Mouse (Mus musculus): ENCODE results near the gene Lrmp. TPM values are rescaled to one million over a fixed set of nuclear protein-coding genes. Genes with fewer than 3 reads are reported as not detected.

Gene Lrmp
- polyA plus RNA-seq, 1 experiment from 2014 or later = 3.9 TPM

DNA sequence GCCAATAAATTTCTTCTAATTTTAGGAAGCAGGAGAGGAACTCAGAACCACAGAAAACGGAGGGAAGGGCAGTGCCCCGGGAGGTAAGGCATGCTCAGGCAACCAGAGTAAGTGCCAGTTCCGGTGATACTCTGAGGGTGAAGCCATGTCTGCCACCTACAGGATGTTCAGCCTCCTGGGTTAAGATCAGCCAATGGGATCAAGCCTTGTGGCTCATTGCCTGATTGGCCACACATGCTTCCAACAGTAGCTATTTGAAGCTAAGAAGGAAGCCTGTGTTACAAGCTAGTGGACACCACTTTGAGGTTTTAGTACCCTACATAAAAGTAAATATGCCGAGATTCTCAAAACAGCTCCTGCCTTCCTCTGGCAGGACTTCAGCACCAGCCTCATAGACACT, 43.2 kb downstream of the Lrmp start:
- H3K4me3 ChIP-seq (ENCODE audit: low read depth, low read length) = no peak overlapping the region
- no peak overlapping the region for H3K9ac ChIP-seq (replicated peaks; ENCODE audit: low read depth)
- no peaks in the 10 kb centered on the region for H3K4me1 ChIP-seq (ENCODE audit: insufficient read depth, low read depth, low read length)
- no peaks in the 10 kb centered on the region for H3K36me3 ChIP-seq (ENCODE audit: insufficient read depth, low read length)
- DNase-seq (ENCODE audit: low spot score) (no peak), ATAC-seq (no peak)
- H3K4me2 ChIP-seq (replicated peaks; ENCODE audit: low read depth, low read length) = no peak overlapping the region
- H3K9me3 ChIP-seq (ENCODE audit: low read length) = no peaks in the 10 kb centered on the region
- TF ChIP-seq EP300 (IDR thresholded peaks at IDR 0.05) = no peak
- no peak; the same call in 1 of the 2 replicates for TF ChIP-seq CTCF (IDR thresholded peaks at IDR 0.05)
- 71% methylated on average over 4 of the region's 4 CpGs for WGBS
- no peak overlapping the region for H3K27ac ChIP-seq (ENCODE audit: low read length)
- no peaks in the 10 kb centered on the region for H3K27me3 ChIP-seq (replicated peaks; ENCODE audit: insufficient read depth, low read length)

DNA sequence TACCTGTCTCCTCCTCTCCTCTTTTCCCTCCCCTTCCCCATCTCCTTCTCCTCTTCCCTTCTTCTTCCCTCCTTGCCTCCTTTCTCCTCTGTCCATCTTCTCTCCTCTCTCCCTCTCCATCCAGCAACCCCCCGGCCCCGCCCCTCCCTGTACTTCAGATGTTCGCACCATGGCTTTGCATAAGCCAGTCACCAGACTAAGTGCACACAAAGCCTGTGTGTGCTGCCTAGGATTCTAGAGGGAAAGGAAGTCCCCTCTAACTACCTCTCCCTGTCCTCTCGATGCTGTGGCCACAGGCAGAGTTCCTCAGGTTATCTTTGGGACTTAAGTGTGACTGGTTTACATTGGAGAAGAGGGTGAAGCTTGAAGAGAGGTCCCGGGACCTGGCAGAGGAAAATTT, 45.1 kb downstream of the Lrmp start:
- WGBS = 45% methylated on average over 5 of the region's 5 CpGs
- no peak for ATAC-seq
- TF ChIP-seq EP300 (IDR thresholded peaks at IDR 0.05) (no peak), CTCF (IDR thresholded peaks at IDR 0.05) (no peak)

DNA sequence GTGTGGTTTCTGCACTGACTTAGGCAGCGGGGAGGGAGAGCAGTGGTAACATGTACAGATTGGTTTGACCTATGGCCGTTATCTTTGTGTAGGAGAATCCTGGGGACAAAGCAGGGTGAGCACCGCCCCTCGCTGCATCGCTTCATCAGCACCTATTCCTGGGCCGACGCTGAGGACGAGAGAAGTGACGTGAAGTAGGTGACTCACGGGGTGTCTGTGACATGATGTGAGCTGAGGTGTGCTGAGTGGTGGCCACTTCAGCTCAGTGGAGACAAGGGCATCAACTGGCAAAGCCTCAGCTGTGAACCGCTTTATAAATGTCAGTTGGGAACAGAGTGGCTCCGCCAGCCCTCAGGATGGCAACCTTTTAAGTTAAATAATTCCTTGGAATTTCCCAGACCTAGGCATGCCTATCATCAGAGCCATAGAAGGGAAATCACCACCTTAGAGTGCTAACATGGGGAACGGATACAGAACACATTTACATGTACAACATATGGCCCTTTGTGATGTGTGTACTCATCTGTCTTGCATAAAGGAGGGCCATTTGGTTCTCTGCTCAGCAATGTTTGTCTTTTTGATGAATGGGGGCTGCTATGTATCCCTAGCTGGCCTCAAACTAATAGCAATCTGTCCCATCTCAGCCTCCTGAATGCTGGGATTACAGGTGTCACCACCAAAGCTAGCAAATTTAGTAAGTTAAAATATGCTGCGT, 56.6 kb downstream of the Lrmp start:
- Histone ChIP-seq H3K9ac (replicated peaks; ENCODE audit: low read depth) (no peak overlapping the region), H3K4me3 (ENCODE audit: low read depth, low read length) (no peak overlapping the region), H3K27ac (ENCODE audit: low read length) (no peak overlapping the region), H3K27me3 (replicated peaks; ENCODE audit: insufficient read depth, low read length) (no peaks in the 10 kb centered on the region), H3K4me1 (ENCODE audit: insufficient read depth, low read depth, low read length) (peaks cover 8% of the 10 kb centered on the region), H3K36me3 (ENCODE audit: insufficient read depth, low read length) (no peaks in the 10 kb centered on the region), H3K4me2 (replicated peaks; ENCODE audit: low read depth, low read length) (no peak overlapping the region), H3K9me3 (ENCODE audit: low read length) (no peaks in the 10 kb centered on the region)
- DNase-seq (ENCODE audit: low spot score) (no peak), ATAC-seq (0 out of 2 replicates have a peak, but pooled peaks have one; percentile 23)
- no peak for TF ChIP-seq CTCF (IDR thresholded peaks at IDR 0.05)
- no peak for TF ChIP-seq EP300 (IDR thresholded peaks at IDR 0.05)
- WGBS = 55% methylated on average over 14 of the region's 14 CpGs

More for the DNA sequence above, 45.1 kb downstream of the Lrmp start:
- no peaks in the 10 kb centered on the region for H3K9me3 ChIP-seq (ENCODE audit: low read length)
- DNase-seq (ENCODE audit: low spot score) = no peak
- no peaks in the 10 kb centered on the region for H3K27me3 ChIP-seq (replicated peaks; ENCODE audit: insufficient read depth, low read length)
- no peak overlapping the region for H3K4me3 ChIP-seq (ENCODE audit: low read depth, low read length)
- H3K4me2 ChIP-seq (replicated peaks; ENCODE audit: low read depth, low read length) = no peak overlapping the region
- no peaks in the 10 kb centered on the region for H3K4me1 ChIP-seq (ENCODE audit: insufficient read depth, low read depth, low read length)
- H3K9ac ChIP-seq (replicated peaks; ENCODE audit: low read depth) = no peak overlapping the region
- H3K27ac ChIP-seq (ENCODE audit: low read length) = no peak overlapping the region
- H3K36me3 ChIP-seq (ENCODE audit: insufficient read depth, low read length) = no peaks in the 10 kb centered on the region

DNA sequence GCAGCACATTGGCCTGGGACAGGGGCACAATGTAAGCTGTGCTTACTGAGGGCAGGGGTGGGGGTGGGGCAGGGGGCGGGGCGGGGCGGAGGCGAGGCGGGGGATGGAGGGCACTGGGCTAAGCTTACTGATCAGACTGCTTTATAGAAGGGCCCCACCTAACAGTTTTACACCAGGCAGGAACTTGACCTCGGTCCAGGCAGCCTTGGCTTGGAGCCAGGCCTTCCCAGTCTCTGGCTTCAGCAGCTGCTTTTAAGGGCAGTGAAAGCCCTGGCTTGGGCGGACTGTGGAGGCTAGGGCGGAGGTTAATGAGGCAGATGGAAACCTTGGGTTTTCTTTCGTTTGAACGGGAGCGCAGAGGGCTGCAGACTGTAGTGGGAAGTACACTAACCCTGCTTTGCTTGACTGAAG, 58.3 kb downstream of the Lrmp start:
- no peak overlapping the region for H3K27ac ChIP-seq (ENCODE audit: low read length)
- peak; percentile 79 for DNase-seq (ENCODE audit: low spot score)
- peak; percentile 71 for ATAC-seq
- peaks cover 8% of the 10 kb centered on the region for H3K4me1 ChIP-seq (ENCODE audit: insufficient read depth, low read depth, low read length)
- TF ChIP-seq CTCF (IDR thresholded peaks at IDR 0.05) (no peak), EP300 (IDR thresholded peaks at IDR 0.05) (no peak)
- H3K9ac ChIP-seq (replicated peaks; ENCODE audit: low read depth) = no peak overlapping the region
- WGBS = 10% methylated on average over 11 of the region's 11 CpGs
- no peaks in the 10 kb centered on the region for H3K27me3 ChIP-seq (replicated peaks; ENCODE audit: insufficient read depth, low read length)
- no peaks in the 10 kb centered on the region for H3K9me3 ChIP-seq (ENCODE audit: low read length)
- H3K36me3 ChIP-seq (ENCODE audit: insufficient read depth, low read length) = no peaks in the 10 kb centered on the region
- H3K4me3 ChIP-seq (ENCODE audit: low read depth, low read length) = no peak overlapping the region
- H3K4me2 ChIP-seq (replicated peaks; ENCODE audit: low read depth, low read length) = peak overlapping the region; percentile 19; the same call in 1 of the 2 replicates

DNA sequence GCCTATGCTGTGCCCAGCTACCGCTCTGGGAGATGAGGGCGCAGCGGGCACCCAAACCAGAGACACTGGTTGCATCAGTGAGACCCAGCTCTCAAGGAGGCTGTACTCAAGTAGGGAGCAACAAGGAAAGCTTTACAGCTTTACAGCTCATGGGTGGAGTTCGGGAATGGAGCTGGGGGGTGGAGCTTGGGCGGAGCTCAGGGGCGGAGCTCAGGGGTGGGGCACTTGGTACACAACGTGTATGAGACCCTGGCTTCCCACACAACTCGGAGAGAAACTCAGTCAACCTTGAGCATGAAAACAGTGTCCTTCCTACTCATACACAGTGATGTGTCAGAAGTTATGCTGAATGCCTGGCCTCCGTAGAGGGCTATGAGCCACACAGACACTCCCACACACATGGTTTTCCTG, 60.1 kb downstream of the Lrmp start:
- no peaks in the 10 kb centered on the region for H3K9me3 ChIP-seq (ENCODE audit: low read length)

DNA sequence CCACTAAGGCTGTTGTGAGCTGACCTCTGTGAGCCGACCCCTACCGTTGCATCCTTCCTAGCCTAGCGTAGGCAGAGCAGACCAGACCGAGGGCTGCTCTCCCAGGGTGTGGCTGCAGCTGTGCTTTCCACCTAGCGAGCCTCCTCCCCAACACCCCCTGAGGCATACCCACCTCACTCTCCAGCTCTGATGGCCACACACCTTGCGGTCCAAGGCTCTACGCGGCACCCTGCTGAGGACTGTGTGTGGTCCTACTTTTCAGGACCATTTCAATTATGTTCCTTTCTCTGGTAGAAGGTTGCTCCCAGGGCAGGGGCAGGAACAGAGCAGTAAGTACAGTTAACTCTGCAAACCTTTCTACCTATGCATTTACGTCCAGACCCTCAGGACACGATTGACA, 61.0 kb downstream of the Lrmp start:
- H3K27me3 ChIP-seq (replicated peaks; ENCODE audit: insufficient read depth, low read length) = no peaks in the 10 kb centered on the region

More for the DNA sequence above, 60.1 kb downstream of the Lrmp start:
- DNase-seq (ENCODE audit: low spot score) (peak; percentile 44), ATAC-seq (peak; percentile 49)
- no peaks in the 10 kb centered on the region for H3K36me3 ChIP-seq (ENCODE audit: insufficient read depth, low read length)
- H3K4me3 ChIP-seq (ENCODE audit: low read depth, low read length) = no peak overlapping the region
- no peaks in the 10 kb centered on the region for H3K27me3 ChIP-seq (replicated peaks; ENCODE audit: insufficient read depth, low read length)
- H3K27ac ChIP-seq (ENCODE audit: low read length) = no peak overlapping the region
- WGBS = 38% methylated on average over 8 of the region's 9 CpGs
- H3K9ac ChIP-seq (replicated peaks; ENCODE audit: low read depth) = no peak overlapping the region
- H3K4me1 ChIP-seq (ENCODE audit: insufficient read depth, low read depth, low read length) = peaks cover 8% of the 10 kb centered on the region
- no peak for TF ChIP-seq CTCF (IDR thresholded peaks at IDR 0.05)
- TF ChIP-seq EP300 (IDR thresholded peaks at IDR 0.05) = no peak
- H3K4me2 ChIP-seq (replicated peaks; ENCODE audit: low read depth, low read length) = no peak overlapping the region

More for the DNA sequence above, 61.0 kb downstream of the Lrmp start:
- Histone ChIP-seq H3K36me3 (ENCODE audit: insufficient read depth, low read length) (no peaks in the 10 kb centered on the region), H3K9me3 (ENCODE audit: low read length) (no peaks in the 10 kb centered on the region), H3K4me2 (replicated peaks; ENCODE audit: low read depth, low read length) (no peak overlapping the region), H3K4me3 (ENCODE audit: low read depth, low read length) (no peak overlapping the region), H3K27ac (ENCODE audit: low read length) (no peak overlapping the region), H3K9ac (replicated peaks; ENCODE audit: low read depth) (no peak overlapping the region), H3K4me1 (ENCODE audit: insufficient read depth, low read depth, low read length) (peaks cover 8% of the 10 kb centered on the region)
- WGBS = 74% methylated on average over 10 of the region's 10 CpGs
- TF ChIP-seq EP300 (IDR thresholded peaks at IDR 0.05) (no peak), CTCF (IDR thresholded peaks at IDR 0.05) (no peak)
- ATAC-seq (no peak), DNase-seq (ENCODE audit: low spot score) (no peak)
